Mouse (Mus musculus) cerebellum, adult 18-20 months (tissue): ENCODE measurements at regions not wholly inside any gene's neighbourhood (a gene's known extent, or its start where the extent isn't known, plus 50 kb on each side); places are given as distances from the start of the nearest gene placed in this dataset.

Experiments
- DNase-seq, 2 experiments: peaks; one replicate each; pipeline ENCODE4 v3.0.0; 2021

- no peak for DNase-seq
These were observed 253.1 kb upstream of the Xylt1 start for GRCm38 (mm10) chr7:117127728-117128127.

- no peak for DNase-seq
These were observed 245.9 kb upstream of the Xylt1 start for GRCm38 (mm10) chr7:117134869-117135268.

GRCm38 (mm10) chr7:117138681-117139080, 242.1 kb upstream of the Xylt1 start:
- no peak for DNase-seq

- peak in 1 of 2 experiments; percentile 5 for DNase-seq
These were observed 241.4 kb upstream of the Xylt1 start for GRCm38 (mm10) chr7:117139245-117139970.

GRCm38 (mm10) chr7:117139971-117140247, 240.9 kb upstream of the Xylt1 start:
- no peak for DNase-seq

GRCm38 (mm10) chr7:117146809-117147208, 234.0 kb upstream of the Xylt1 start:
- DNase-seq: no peak

GRCm38 (mm10) chr7:117150355-117150754, 230.4 kb upstream of the Xylt1 start:
- DNase-seq: no peak

GRCm38 (mm10) chr7:117153826-117154550, 226.8 kb upstream of the Xylt1 start:
- DNase-seq: no peak

GRCm38 (mm10) chr7:117161193-117161908, 219.4 kb upstream of the Xylt1 start:
- no peak for DNase-seq

- no peak for DNase-seq
These were observed 205.9 kb upstream of the Xylt1 start for GRCm38 (mm10) chr7:117174811-117175422.

GRCm38 (mm10) chr7:117184011-117184410, 196.8 kb upstream of the Xylt1 start:
- DNase-seq: no peak

GRCm38 (mm10) chr7:117185891-117186290, 194.9 kb upstream of the Xylt1 start:
- DNase-seq: no peak

GRCm38 (mm10) chr7:117196611-117197010, 184.2 kb upstream of the Xylt1 start:
- DNase-seq: no peak

- no peak for DNase-seq
These were observed 154.5 kb upstream of the Xylt1 start for GRCm38 (mm10) chr7:117226294-117226693.

GRCm38 (mm10) chr7:117229619-117230018, 151.2 kb upstream of the Xylt1 start:
- no peak for DNase-seq

GRCm38 (mm10) chr7:117256819-117257218, 124.0 kb upstream of the Xylt1 start:
- DNase-seq: no peak

GRCm38 (mm10) chr7:117258557-117258956, 122.2 kb upstream of the Xylt1 start:
- no peak for DNase-seq

- no peak for DNase-seq
These were observed 121.6 kb upstream of the Xylt1 start for GRCm38 (mm10) chr7:117259151-117259550.

GRCm38 (mm10) chr7:117259674-117260294, 121.0 kb upstream of the Xylt1 start:
- DNase-seq: no peak

- DNase-seq: no peak
These were observed 120.2 kb upstream of the Xylt1 start for GRCm38 (mm10) chr7:117260596-117260995.

- no peak for DNase-seq
These were observed 117.7 kb upstream of the Xylt1 start for GRCm38 (mm10) chr7:117263126-117263525.

- no peak for DNase-seq
These were observed 116.4 kb upstream of the Xylt1 start for GRCm38 (mm10) chr7:117264341-117264740.

GRCm38 (mm10) chr7:117268096-117268495, 112.7 kb upstream of the Xylt1 start:
- DNase-seq: no peak
